Mouse (Mus musculus): ENCODE data around the gene Aaed1. TPM values are rescaled to one million over a fixed set of nuclear protein-coding genes. Genes with fewer than 3 reads are reported as not detected.
"Not testable (repeated sequence)": the region's sequence is repeated elsewhere in the genome, so short reads cannot be mapped to it uniquely, and the experiment has no call there.

Gene Aaed1
- polyA plus RNA-seq, 1 experiment from 2014 or later: 21.6 TPM

DNA sequence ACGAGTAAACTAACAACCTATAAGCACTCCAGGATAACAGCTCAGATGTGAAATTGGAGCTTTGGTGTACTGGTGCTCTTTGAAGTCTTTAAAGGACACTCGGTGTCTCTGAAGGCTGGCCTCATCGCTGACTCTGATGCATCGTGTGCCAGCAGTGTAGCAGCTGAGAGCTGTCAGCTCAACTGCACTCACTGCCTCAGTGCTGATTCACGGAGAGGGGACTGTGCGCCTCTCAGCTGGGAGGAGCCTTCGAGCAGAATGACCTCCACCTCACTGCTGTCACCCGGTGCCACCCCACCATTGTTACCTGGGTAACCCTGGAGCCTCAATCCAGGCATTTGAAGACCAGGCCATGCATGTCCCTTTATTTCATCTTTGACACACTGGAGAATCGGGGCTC lies 45.4 kb downstream of the Aaed1 start:
- Histone ChIP-seq H3K9ac (ENCODE audit: low read depth, low read length) (no peak overlapping the region), H3K27me3 (ENCODE audit: control insufficient read depth, insufficient read depth, low read length) (no peaks in the 10 kb centered on the region), H3K4me3 (ENCODE audit: low read depth, low read length) (no peak overlapping the region), H3K4me2 (replicated peaks; ENCODE audit: low read depth, low read length) (no peak overlapping the region), H3K9me3 (ENCODE audit: control insufficient read depth, low read length) (no peaks in the 10 kb centered on the region), H3K27ac (ENCODE audit: low read depth, low read length) (no peak overlapping the region), H3K36me3 (ENCODE audit: control insufficient read depth, insufficient read depth, low read length) (no peaks in the 10 kb centered on the region), H3K4me1 (replicated peaks; ENCODE audit: control insufficient read depth, insufficient read depth, low read length) (no peaks in the 10 kb centered on the region)
- 24% methylated on average over 9 of the region's 9 CpGs for WGBS
- no peak; the same call in 1 of the 2 replicates for ATAC-seq (ENCODE audit: low FRiP score)
- DNase-seq (ENCODE audit: low spot score): no peak

GRCm38 (mm10) chr13:64264586-64264985 lies 47.9 kb downstream of the Aaed1 start:
- no peak overlapping the region for H3K27ac ChIP-seq (ENCODE audit: low read depth, low read length)
- no peaks in the 10 kb centered on the region for H3K4me1 ChIP-seq (replicated peaks; ENCODE audit: control insufficient read depth, insufficient read depth, low read length)
- DNase-seq (ENCODE audit: low spot score) (no peak), ATAC-seq (ENCODE audit: low FRiP score) (no peak)
- 95% methylated on average over 6 of the region's 6 CpGs for WGBS
- H3K9me3 ChIP-seq (ENCODE audit: control insufficient read depth, low read length): no peaks in the 10 kb centered on the region
- H3K9ac ChIP-seq (ENCODE audit: low read depth, low read length): no peak overlapping the region
- H3K4me3 ChIP-seq (ENCODE audit: low read depth, low read length): no peak overlapping the region
- no peak overlapping the region for H3K4me2 ChIP-seq (replicated peaks; ENCODE audit: low read depth, low read length)
- H3K36me3 ChIP-seq (ENCODE audit: control insufficient read depth, insufficient read depth, low read length): no peaks in the 10 kb centered on the region
- H3K27me3 ChIP-seq (ENCODE audit: control insufficient read depth, insufficient read depth, low read length): no peaks in the 10 kb centered on the region

- ATAC-seq (ENCODE audit: low FRiP score) (no peak), DNase-seq (ENCODE audit: low spot score) (no peak)
- no peaks in the 10 kb centered on the region for H3K9me3 ChIP-seq (ENCODE audit: control insufficient read depth, low read length)
- no peak overlapping the region for H3K27ac ChIP-seq (ENCODE audit: low read depth, low read length)
- no peaks in the 10 kb centered on the region for H3K36me3 ChIP-seq (ENCODE audit: control insufficient read depth, insufficient read depth, low read length)
- H3K4me1 ChIP-seq (replicated peaks; ENCODE audit: control insufficient read depth, insufficient read depth, low read length): no peaks in the 10 kb centered on the region
- no peak overlapping the region for H3K9ac ChIP-seq (ENCODE audit: low read depth, low read length)
- no peak overlapping the region for H3K4me2 ChIP-seq (replicated peaks; ENCODE audit: low read depth, low read length)
- no peaks in the 10 kb centered on the region for H3K27me3 ChIP-seq (ENCODE audit: control insufficient read depth, insufficient read depth, low read length)
- 85% methylated on average over 7 of the region's 7 CpGs for WGBS
- no peak overlapping the region for H3K4me3 ChIP-seq (ENCODE audit: low read depth, low read length)
Measured at GRCm38 (mm10) chr13:64259903-64260302, 52.6 kb downstream of the Aaed1 start.

DNA sequence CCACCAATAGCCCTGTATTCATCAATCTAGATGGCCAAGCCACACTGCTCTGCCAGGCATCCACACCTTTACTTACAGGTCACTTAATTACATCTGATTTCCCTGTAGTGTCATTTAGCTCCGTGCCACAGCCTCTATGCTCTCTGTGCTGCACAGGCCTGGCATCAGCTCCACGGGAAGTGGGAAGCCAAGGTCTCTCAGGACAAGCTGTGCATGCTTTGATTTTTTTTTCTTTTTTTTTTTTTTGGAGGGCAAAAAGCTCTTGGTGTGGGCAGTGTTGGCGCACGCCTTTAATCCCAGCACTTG lies 54.0 kb downstream of the Aaed1 start:
- no peak overlapping the region for H3K4me3 ChIP-seq (ENCODE audit: low read depth, low read length)
- no peaks in the 10 kb centered on the region for H3K27me3 ChIP-seq (ENCODE audit: control insufficient read depth, insufficient read depth, low read length)
- no peak for DNase-seq (ENCODE audit: low spot score)
- H3K9ac ChIP-seq (ENCODE audit: low read depth, low read length): no peak overlapping the region
- no peaks in the 10 kb centered on the region for H3K4me1 ChIP-seq (replicated peaks; ENCODE audit: control insufficient read depth, insufficient read depth, low read length)
- no peaks in the 10 kb centered on the region for H3K9me3 ChIP-seq (ENCODE audit: control insufficient read depth, low read length)
- no peak for ATAC-seq (ENCODE audit: low FRiP score)
- no peak overlapping the region for H3K27ac ChIP-seq (ENCODE audit: low read depth, low read length)
- WGBS: 73% methylated on average over 4 of the region's 4 CpGs
- no peaks in the 10 kb centered on the region for H3K36me3 ChIP-seq (ENCODE audit: control insufficient read depth, insufficient read depth, low read length)
- H3K4me2 ChIP-seq (replicated peaks; ENCODE audit: low read depth, low read length): no peak overlapping the region

DNA sequence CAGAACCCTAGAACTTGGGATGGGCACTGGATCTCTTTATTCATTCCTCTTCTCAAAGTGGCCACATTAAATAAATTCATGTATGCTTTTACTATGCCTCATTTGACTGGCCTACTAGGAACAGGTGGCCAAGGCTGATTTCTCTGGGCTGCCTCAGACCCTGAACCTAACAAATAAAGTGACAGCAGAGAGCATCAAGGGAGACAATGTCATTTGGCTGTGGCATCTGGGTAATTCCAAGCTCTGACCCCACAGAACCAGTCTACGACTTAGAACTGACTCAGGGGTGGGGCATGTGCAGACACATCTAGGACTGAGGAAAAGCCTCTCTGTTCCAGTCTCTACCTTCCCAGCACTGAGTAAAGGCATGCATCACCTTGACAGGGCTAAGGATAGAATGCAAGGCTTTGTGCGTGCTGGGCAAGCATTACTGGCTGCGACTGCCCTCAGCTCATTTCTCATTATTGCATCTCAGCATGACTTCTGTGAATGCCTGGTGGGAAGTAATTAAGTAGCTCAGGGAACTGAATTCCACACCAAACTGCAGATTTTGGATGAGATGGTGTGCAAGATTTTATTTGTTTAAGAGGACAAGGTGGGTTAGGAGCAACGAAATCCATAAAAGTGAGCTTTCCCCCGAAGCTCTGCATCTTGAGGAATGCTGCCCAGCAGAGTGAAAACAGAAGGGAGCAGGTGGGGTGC lies 54.5 kb downstream of the Aaed1 start:
- Histone ChIP-seq H3K9ac (ENCODE audit: low read depth, low read length) (no peak overlapping the region), H3K4me3 (ENCODE audit: low read depth, low read length) (no peak overlapping the region), H3K27me3 (ENCODE audit: control insufficient read depth, insufficient read depth, low read length) (no peaks in the 10 kb centered on the region), H3K4me2 (replicated peaks; ENCODE audit: low read depth, low read length) (no peak overlapping the region), H3K4me1 (replicated peaks; ENCODE audit: control insufficient read depth, insufficient read depth, low read length) (no peaks in the 10 kb centered on the region), H3K9me3 (ENCODE audit: control insufficient read depth, low read length) (no peaks in the 10 kb centered on the region), H3K27ac (ENCODE audit: low read depth, low read length) (no peak overlapping the region), H3K36me3 (ENCODE audit: control insufficient read depth, insufficient read depth, low read length) (no peaks in the 10 kb centered on the region)
- ATAC-seq (ENCODE audit: low FRiP score): peak; percentile 38; the same call in 1 of the 2 replicates
- DNase-seq (ENCODE audit: low spot score): no peak
- 20% methylated on average over 5 of the region's 5 CpGs for WGBS

- WGBS: 72% methylated on average over 12 of the region's 12 CpGs
- Histone ChIP-seq H3K9ac (ENCODE audit: low read depth, low read length) (no peak overlapping the region), H3K4me2 (replicated peaks; ENCODE audit: low read depth, low read length) (no peak overlapping the region), H3K36me3 (ENCODE audit: control insufficient read depth, insufficient read depth, low read length) (no peaks in the 10 kb centered on the region), H3K9me3 (ENCODE audit: control insufficient read depth, low read length) (no peaks in the 10 kb centered on the region), H3K4me3 (ENCODE audit: low read depth, low read length) (no peak overlapping the region), H3K27me3 (ENCODE audit: control insufficient read depth, insufficient read depth, low read length) (no peaks in the 10 kb centered on the region), H3K27ac (ENCODE audit: low read depth, low read length) (no peak overlapping the region), H3K4me1 (replicated peaks; ENCODE audit: control insufficient read depth, insufficient read depth, low read length) (no peaks in the 10 kb centered on the region)
- ATAC-seq (ENCODE audit: low FRiP score): no peak
- no peak for DNase-seq (ENCODE audit: low spot score)
Measured at GRCm38 (mm10) chr13:64257010-64257813, 55.3 kb downstream of the Aaed1 start.

DNA sequence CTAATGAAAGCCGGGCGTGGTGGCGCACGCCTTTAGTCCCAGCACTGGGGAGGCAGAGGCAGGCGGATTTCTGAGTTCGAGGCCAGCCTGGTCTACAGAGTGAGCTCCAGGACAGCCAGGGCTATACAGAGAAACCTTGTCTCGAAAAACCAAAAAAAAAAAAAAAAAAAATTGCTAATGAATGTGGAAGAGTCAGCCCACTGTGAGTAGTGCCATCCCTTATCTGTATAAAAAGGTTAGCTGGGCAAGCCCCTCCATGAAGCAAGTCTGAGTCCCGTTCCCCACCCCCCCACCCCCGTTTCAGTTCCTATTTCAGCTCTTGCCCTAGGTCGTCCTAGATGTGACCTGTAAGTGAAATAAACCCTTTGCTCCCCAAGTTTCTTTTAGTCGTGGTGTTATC lies 58.3 kb downstream of the Aaed1 start:
- not testable (repeated sequence) for H3K27me3 ChIP-seq (ENCODE audit: control insufficient read depth, insufficient read depth, low read length); DNase-seq (ENCODE audit: low spot score); ATAC-seq (ENCODE audit: low FRiP score); H3K27ac ChIP-seq (ENCODE audit: low read depth, low read length); H3K9me3 ChIP-seq (ENCODE audit: control insufficient read depth, low read length); H3K9ac ChIP-seq (ENCODE audit: low read depth, low read length); H3K4me3 ChIP-seq (ENCODE audit: low read depth, low read length); H3K4me2 ChIP-seq (replicated peaks; ENCODE audit: low read depth, low read length); H3K36me3 ChIP-seq (ENCODE audit: control insufficient read depth, insufficient read depth, low read length); H3K4me1 ChIP-seq (replicated peaks; ENCODE audit: control insufficient read depth, insufficient read depth, low read length)
- WGBS: 84% methylated on average over 10 of the region's 11 CpGs

GRCm38 (mm10) chr13:64253697-64254096 lies 58.8 kb downstream of the Aaed1 start:
- Histone ChIP-seq H3K9ac (ENCODE audit: low read depth, low read length) (no peak overlapping the region), H3K4me2 (replicated peaks; ENCODE audit: low read depth, low read length) (no peak overlapping the region), H3K27ac (ENCODE audit: low read depth, low read length) (no peak overlapping the region), H3K36me3 (ENCODE audit: control insufficient read depth, insufficient read depth, low read length) (no peaks in the 10 kb centered on the region), H3K4me1 (replicated peaks; ENCODE audit: control insufficient read depth, insufficient read depth, low read length) (no peaks in the 10 kb centered on the region), H3K4me3 (ENCODE audit: low read depth, low read length) (no peak overlapping the region), H3K27me3 (ENCODE audit: control insufficient read depth, insufficient read depth, low read length) (no peaks in the 10 kb centered on the region), H3K9me3 (ENCODE audit: control insufficient read depth, low read length) (no peaks in the 10 kb centered on the region)
- DNase-seq (ENCODE audit: low spot score): no peak
- ATAC-seq (ENCODE audit: low FRiP score): no peak

DNA sequence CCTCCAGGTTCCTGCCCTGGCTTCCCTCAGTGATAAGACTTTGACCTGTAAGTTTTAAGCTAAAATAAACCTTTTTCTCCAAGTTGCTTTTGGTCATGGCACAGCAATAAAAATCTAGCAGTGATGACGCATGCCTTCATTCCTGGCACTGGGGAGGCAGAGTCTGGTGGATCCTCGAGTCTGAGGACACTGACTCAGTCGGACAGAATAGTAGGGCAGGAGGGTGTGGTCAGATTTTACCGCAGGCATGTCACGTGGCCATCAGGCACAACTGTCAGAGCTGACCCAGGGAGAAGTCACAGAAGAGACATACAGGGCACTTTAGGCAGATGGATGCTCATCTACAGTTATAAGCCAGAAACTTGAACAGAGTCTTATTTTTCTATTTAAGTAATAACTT lies 60.4 kb downstream of the Aaed1 start:
- no peak overlapping the region for H3K27ac ChIP-seq (ENCODE audit: low read depth, low read length)
- H3K36me3 ChIP-seq (ENCODE audit: control insufficient read depth, insufficient read depth, low read length): no peaks in the 10 kb centered on the region
- H3K4me3 ChIP-seq (ENCODE audit: low read depth, low read length): no peak overlapping the region
- DNase-seq (ENCODE audit: low spot score) (no peak), ATAC-seq (ENCODE audit: low FRiP score) (no peak)
- no peaks in the 10 kb centered on the region for H3K27me3 ChIP-seq (ENCODE audit: control insufficient read depth, insufficient read depth, low read length)
- 0 out of 2 replicates have a peak, but pooled peaks cover 2% of the 10 kb centered on the region for H3K4me1 ChIP-seq (replicated peaks; ENCODE audit: control insufficient read depth, insufficient read depth, low read length)
- H3K4me2 ChIP-seq (replicated peaks; ENCODE audit: low read depth, low read length): no peak overlapping the region
- H3K9ac ChIP-seq (ENCODE audit: low read depth, low read length): no peak overlapping the region
- WGBS: 76% methylated on average over 5 of the region's 5 CpGs
- no peaks in the 10 kb centered on the region for H3K9me3 ChIP-seq (ENCODE audit: control insufficient read depth, low read length)

All from hindbrain, embryonic 11.5 days (tissue).